In the genomic region with DNA sequence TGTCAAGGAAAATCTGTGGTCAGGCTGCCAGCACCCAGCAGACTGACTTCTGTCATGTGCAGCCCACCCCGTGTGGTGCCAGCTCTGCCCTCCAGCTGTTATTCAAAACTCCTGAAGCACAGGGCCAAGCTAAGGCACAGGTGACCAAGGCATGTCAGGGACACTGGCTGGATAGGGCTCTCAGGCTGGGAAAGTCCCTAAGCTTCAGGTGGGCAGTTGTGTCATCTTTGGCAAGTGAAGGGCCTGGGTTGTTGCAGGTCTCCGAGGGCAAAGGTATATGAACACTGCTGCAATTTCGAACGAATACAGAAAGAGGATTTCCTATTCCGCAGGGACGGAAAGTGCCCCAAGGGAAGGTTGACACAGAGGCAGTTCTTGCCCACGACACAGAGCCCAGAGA, we compare ENCODE assay signal across 8 mouse cellular contexts. TPM values are rescaled to one million over a fixed set of nuclear protein-coding genes. Genes with fewer than 3 reads are reported as not detected.
A peak's percentile ranks its signal among the peaks of the same experiment; 100 is the strongest.
DNase-seq lines count a peak whose midpoint lies in the region; ATAC-seq and TF ChIP-seq lines count a peak whose summit lies in the region.

No protein-coding gene starts in this region.

- H3K36me3 ChIP-seq in heart, adult 2 months (ENCODE audit: control insufficient read depth, insufficient read depth, low read length): no peaks in the 10 kb centered on the region
- H3K36me3 ChIP-seq in E14TG2a.4 (ENCODE audit: insufficient read depth, low read length): peaks cover 22% of the 10 kb centered on the region
- H3K36me3 ChIP-seq in embryonic facial prominence, embryonic 14.5 days (ENCODE audit: control insufficient read depth, insufficient read depth, low read length): no peaks in the 10 kb centered on the region
- H3K36me3 ChIP-seq in limb, embryonic 12.5 days: peaks cover 9% of the 10 kb centered on the region; the same call in 1 of the 2 replicates
- H3K36me3 ChIP-seq in small intestine, adult 2 months (ENCODE audit: control insufficient read depth, insufficient read depth, low read length): no peaks in the 10 kb centered on the region

- no peak for ATAC-seq in embryonic facial prominence, embryonic 14.5 days (ENCODE audit: low read depth)
- no peak for ATAC-seq in limb, embryonic 12.5 days (ENCODE audit: insufficient number of reproducible peaks, insufficient read depth, low FRiP score, low TSS enrichment, low read depth)
- no peak for ATAC-seq in inflammation-experienced regulatory T-cells, adult 6 months

- peak overlapping the region; percentile 69 for H3K27ac ChIP-seq in heart, adult 2 months
- H3K27ac ChIP-seq in embryonic facial prominence, embryonic 14.5 days (replicated peaks; ENCODE audit: low read depth, low read length): peak overlapping the region; percentile 41
- peak overlapping the region; percentile 73 for H3K27ac ChIP-seq in limb, embryonic 12.5 days
- peak overlapping the region; percentile 94 for H3K27ac ChIP-seq in small intestine, adult 2 months (ENCODE audit: insufficient read depth, low read depth, low read length)

- peak overlapping the region; percentile 88 for H3K9ac ChIP-seq in heart, adult 2 months (ENCODE audit: low read depth, low read length)
- H3K9ac ChIP-seq in embryonic facial prominence, embryonic 14.5 days (ENCODE audit: low read depth, low read length): peak overlapping the region; percentile 84
- H3K9ac ChIP-seq in limb, embryonic 12.5 days (replicated peaks): peak overlapping the region; percentile 79

- H3K4me3 ChIP-seq in heart, adult 2 months: peak overlapping the region; percentile 59
- H3K4me3 ChIP-seq in E14TG2a.4 (replicated peaks; ENCODE audit: low read length): peak overlapping the region; percentile 87
- H3K4me3 ChIP-seq in embryonic facial prominence, embryonic 14.5 days (ENCODE audit: low read depth, low read length): peak overlapping the region; percentile 75
- H3K4me3 ChIP-seq in limb, embryonic 12.5 days (replicated peaks): peak overlapping the region; percentile 65
- peak overlapping the region; percentile 76 for H3K4me3 ChIP-seq in small intestine, adult 2 months (ENCODE audit: low read depth, low read length)

- TF ChIP-seq POLR2A in heart, adult 2 months (IDR thresholded peaks at IDR 0.05; ENCODE audit: insufficient read depth, low read depth, low read length): no peak
- no peak for TF ChIP-seq POLR2A in small intestine, adult 2 months (IDR thresholded peaks at IDR 0.05; ENCODE audit: low read depth, low read length)

- no peak for DNase-seq in heart, adult 2 months
- no peak for DNase-seq in heart, postnatal 25 days (ENCODE audit: low spot score)
- DNase-seq in embryonic facial prominence, embryonic 14.5 days (ENCODE audit: low spot score): no peak
- DNase-seq in gastrocnemius, postnatal 10 days: no peak

- H3K79me2 ChIP-seq in heart, adult 2 months (replicated peaks; ENCODE audit: control insufficient read depth, insufficient read depth, low read length): no peaks in the 10 kb centered on the region

- peaks cover 18% of the 10 kb centered on the region for H3K4me1 ChIP-seq in heart, adult 2 months (ENCODE audit: control insufficient read depth, insufficient read depth, low read length)
- peaks cover 90% of the 10 kb centered on the region for H3K4me1 ChIP-seq in E14TG2a.4 (replicated peaks; ENCODE audit: low read depth, low read length)
- peaks cover 56% of the 10 kb centered on the region for H3K4me1 ChIP-seq in embryonic facial prominence, embryonic 14.5 days (ENCODE audit: control insufficient read depth, insufficient read depth, low read length)
- H3K4me1 ChIP-seq in limb, embryonic 12.5 days (replicated peaks): peaks cover 63% of the 10 kb centered on the region
- peaks cover 52% of the 10 kb centered on the region for H3K4me1 ChIP-seq in small intestine, adult 2 months (ENCODE audit: control insufficient read depth, insufficient read depth, insufficient read length, low read length)

- no peak for TF ChIP-seq CTCF in heart, adult 2 months (IDR thresholded peaks at IDR 0.05)
- no peak for TF ChIP-seq CTCF in E14TG2a.4 (conservative IDR thresholded peaks at IDR 0.05; ENCODE audit: low read length)
- no peak for TF ChIP-seq CTCF in small intestine, adult 2 months (IDR thresholded peaks at IDR 0.05; ENCODE audit: extremely low read depth, insufficient read length, insufficient replicate concordance, low read depth, low read length)

- intact Hi-C loops in heart, adult 2 months (cut with DNase I): loop anchor here (2.0 kb wide), 1 partner anchor 46 kb away; a partner anchor contains a TSS
- intact Hi-C loops in heart, postnatal 25 days (cut with DNase I): loop anchor here (2.0 kb wide), 1 partner anchor 34 kb away; no protein-coding TSS in a partner anchor

- peak overlapping the region; percentile 92 for H3K4me2 ChIP-seq in embryonic facial prominence, embryonic 14.5 days (ENCODE audit: low read depth, low read length)
- H3K4me2 ChIP-seq in limb, embryonic 12.5 days: peak overlapping the region; percentile 95

- no peaks in the 10 kb centered on the region for H3K9me3 ChIP-seq in E14TG2a.4 (ENCODE audit: low read length)
- no peaks in the 10 kb centered on the region for H3K9me3 ChIP-seq in embryonic facial prominence, embryonic 14.5 days (ENCODE audit: control insufficient read depth, low read length)
- no peaks in the 10 kb centered on the region for H3K9me3 ChIP-seq in limb, embryonic 12.5 days

- no peak for TF ChIP-seq EP300 in heart, adult 2 months (IDR thresholded peaks at IDR 0.05; ENCODE audit: insufficient read depth, low read depth, low read length)

- WGBS in heart, adult 2 months: 4% methylated on average over 7 of the region's 7 CpGs
- WGBS in embryonic facial prominence, embryonic 14.5 days: 9% methylated on average over 7 of the region's 7 CpGs
- WGBS in limb, embryonic 12.5 days: 10% methylated on average over 7 of the region's 7 CpGs
- WGBS in small intestine, adult 2 months: 12% methylated on average over 7 of the region's 7 CpGs

- no peaks in the 10 kb centered on the region for H3K27me3 ChIP-seq in heart, adult 2 months (ENCODE audit: control insufficient read depth, insufficient read depth, low read length)
- H3K27me3 ChIP-seq in E14TG2a.4 (ENCODE audit: insufficient read depth, low read length): peaks cover 40% of the 10 kb centered on the region
- no peaks in the 10 kb centered on the region for H3K27me3 ChIP-seq in embryonic facial prominence, embryonic 14.5 days (replicated peaks; ENCODE audit: control insufficient read depth, insufficient read depth, low read length)
- H3K27me3 ChIP-seq in limb, embryonic 12.5 days: peaks cover 23% of the 10 kb centered on the region
- peaks cover 23% of the 10 kb centered on the region for H3K27me3 ChIP-seq in small intestine, adult 2 months (ENCODE audit: control insufficient read depth, insufficient read depth, low read length)

RNA-seq across cellular contexts. Expression of a gene that starts 0.5 kb away (rescaled TPM):
- total RNA-seq in heart, adult 2 months (2021): 10 to 100 TPM; 10.3 to 11.0 TPM
- polyA plus RNA-seq in heart, adult 2 months (2012; rRNA removed): 11.3 and 29.1 TPM in 2 replicates
- total RNA-seq in heart, postnatal 25 days (2021): 1 to 10 TPM; 8.3 to 9.4 TPM
- polyA plus RNA-seq in embryonic facial prominence, embryonic 14.5 days (2014; fragmentation: Nextera tagmentation; extraction: Ambion mirVana): 4.6 and 6.4 TPM in 2 replicates
- 6.7 and 9.9 TPM in 2 replicates for polyA plus RNA-seq in limb, embryonic 12.5 days (2016; fragmentation: Nextera tagmentation; extraction: Ambion mirVana)
- polyA plus RNA-seq in small intestine, adult 2 months (2012; rRNA removed): 11.4 and 62.9 TPM in 2 replicates
- polyA plus RNA-seq in inflammation-experienced regulatory T-cells, adult 6 months (2017; shearing (Covaris generic)): 1 to 10 TPM in 2 of 3 experiments, under 1 TPM in 1; 0.66 to 1.4 (median 1.0) TPM
- total RNA-seq in gastrocnemius, postnatal 10 days (2021): 1 to 10 TPM; 5.8 to 8.9 TPM

RNA-seq across cellular contexts. Expression of a gene that starts 4.5 kb away (rescaled TPM):
- 1 to 10 TPM in 1 of 2 experiments, under 1 TPM in 1; 0.97 to 1.0 TPM for total RNA-seq in heart, adult 2 months (2021)
- polyA plus RNA-seq in heart, adult 2 months (2012; rRNA removed): 0.64 and 1.1 TPM in 2 replicates
- total RNA-seq in heart, postnatal 25 days (2021): under 1 TPM; 0.64 to 0.73 TPM
- 9.6 and 10.7 TPM in 2 replicates for polyA plus RNA-seq in embryonic facial prominence, embryonic 14.5 days (2014; fragmentation: Nextera tagmentation; extraction: Ambion mirVana)
- 19.5 and 19.8 TPM in 2 replicates for polyA plus RNA-seq in limb, embryonic 12.5 days (2016; fragmentation: Nextera tagmentation; extraction: Ambion mirVana)
- polyA plus RNA-seq in small intestine, adult 2 months (2012; rRNA removed): 1.3 and 1.6 TPM in 2 replicates
- not detected for polyA plus RNA-seq in inflammation-experienced regulatory T-cells, adult 6 months (2017; shearing (Covaris generic))
- 1 to 10 TPM; 1.6 to 2.5 TPM for total RNA-seq in gastrocnemius, postnatal 10 days (2021)

RNA-seq across cellular contexts. Expression of a gene that starts 15.8 kb away (rescaled TPM):
- 1 to 10 TPM; 2.0 TPM for total RNA-seq in heart, adult 2 months (2021)
- 3.8 and 5.2 TPM in 2 replicates for polyA plus RNA-seq in heart, adult 2 months (2012; rRNA removed)
- 1 to 10 TPM; 1.7 to 2.2 TPM for total RNA-seq in heart, postnatal 25 days (2021)
- 9.2 and 9.9 TPM in 2 replicates for polyA plus RNA-seq in embryonic facial prominence, embryonic 14.5 days (2014; fragmentation: Nextera tagmentation; extraction: Ambion mirVana)
- 18.3 and 20.2 TPM in 2 replicates for polyA plus RNA-seq in limb, embryonic 12.5 days (2016; fragmentation: Nextera tagmentation; extraction: Ambion mirVana)
- polyA plus RNA-seq in small intestine, adult 2 months (2012; rRNA removed): 4.2 and 4.6 TPM in 2 replicates
- 1 to 10 TPM; 7.2 to 9.5 (median 9.1) TPM for polyA plus RNA-seq in inflammation-experienced regulatory T-cells, adult 6 months (2017; shearing (Covaris generic))
- 1 to 10 TPM; 2.5 to 4.0 TPM for total RNA-seq in gastrocnemius, postnatal 10 days (2021)

RNA-seq across cellular contexts. Expression of a gene that starts 35.3 kb away (rescaled TPM):
- total RNA-seq in heart, adult 2 months (2021): 100 to 1,000 TPM; 219 to 255 TPM
- polyA plus RNA-seq in heart, adult 2 months (2012; rRNA removed): 732 and 788 TPM in 2 replicates
- total RNA-seq in heart, postnatal 25 days (2021): 100 to 1,000 TPM; 225 to 246 TPM
- polyA plus RNA-seq in embryonic facial prominence, embryonic 14.5 days (2014; fragmentation: Nextera tagmentation; extraction: Ambion mirVana): 573 and 574 TPM in 2 replicates
- 392 and 404 TPM in 2 replicates for polyA plus RNA-seq in limb, embryonic 12.5 days (2016; fragmentation: Nextera tagmentation; extraction: Ambion mirVana)
- 549 and 948 TPM in 2 replicates for polyA plus RNA-seq in small intestine, adult 2 months (2012; rRNA removed)
- 100 to 1,000 TPM; 164 to 208 (median 177) TPM for polyA plus RNA-seq in inflammation-experienced regulatory T-cells, adult 6 months (2017; shearing (Covaris generic))
- 100 to 1,000 TPM; 180 to 191 TPM for total RNA-seq in gastrocnemius, postnatal 10 days (2021)

RNA-seq across cellular contexts. Expression of a gene that starts 41.3 kb away (rescaled TPM):
- 10 to 100 TPM in 1 of 2 experiments, 1 to 10 TPM in 1; 9.0 to 10.2 TPM for total RNA-seq in heart, adult 2 months (2021)
- 11.5 and 17.7 TPM in 2 replicates for polyA plus RNA-seq in heart, adult 2 months (2012; rRNA removed)
- 1 to 10 TPM; 9.1 to 9.6 TPM for total RNA-seq in heart, postnatal 25 days (2021)
- polyA plus RNA-seq in embryonic facial prominence, embryonic 14.5 days (2014; fragmentation: Nextera tagmentation; extraction: Ambion mirVana): 28.3 and 33.3 TPM in 2 replicates
- polyA plus RNA-seq in limb, embryonic 12.5 days (2016; fragmentation: Nextera tagmentation; extraction: Ambion mirVana): 38.5 and 40.2 TPM in 2 replicates
- polyA plus RNA-seq in small intestine, adult 2 months (2012; rRNA removed): 61.6 and 187 TPM in 2 replicates
- polyA plus RNA-seq in inflammation-experienced regulatory T-cells, adult 6 months (2017; shearing (Covaris generic)): 10 to 100 TPM; 21.6 to 30.0 (median 29.7) TPM
- total RNA-seq in gastrocnemius, postnatal 10 days (2021): 10 to 100 TPM; 12.0 to 16.6 TPM

Comparison
In these comparisons a context has a peak if more than half of its experiments do, and no peak if none do; other contexts are left out.
1. H3K27ac ChIP-seq: peak in every context shown above with its lines; median percentile 94 in small intestine, adult 2 months; 73 in limb, embryonic 12.5 days; 69 in heart, adult 2 months; 41 in embryonic facial prominence, embryonic 14.5 days.